Mouse (Mus musculus) intestine, embryonic 14.5 days (tissue): ENCODE measurements around the gene 4921507P07Rik. TPM values are rescaled to one million over a fixed set of nuclear protein-coding genes. Genes with fewer than 3 reads are reported as not detected.

Experiments used
- ATAC-seq: fragments of 200-750 bp; cut with Nextera tagmentation; replicated peaks from 2 replicates; pipeline ENCODE4 v1.8.0; 2017; ENCODE audit warnings: low read depth, moderate number of reproducible peaks, moderate TSS enrichment, moderate library complexity; ENCODE audit not compliant: low FRiP score, low TSS enrichment
- DNase-seq: peaks from one replicate; pipeline ENCODE4 v3.0.0-alpha.2; 2018; ENCODE audit warnings: low spot score
- H3K27ac ChIP-seq: fragments of 300-500 bp; sonication (generic); 2 replicates; pipeline ENCODE4 v1.5.1; 2014; ENCODE audit warnings: low read depth, mild to moderate bottlenecking, control low read depth
- H3K27me3 ChIP-seq: fragments of 300-500 bp; sonication (generic); replicated peaks from 2 replicates; pipeline ENCODE4 v1.6.1; 2014; ENCODE audit warnings: low read length, control low read depth; ENCODE audit not compliant: control insufficient read depth, insufficient read depth
- H3K36me3 ChIP-seq: fragments of 300-500 bp; sonication (generic); 2 replicates; pipeline ENCODE4 v1.6.1; 2014; ENCODE audit warnings: low read length, control low read depth; ENCODE audit not compliant: control insufficient read depth, insufficient read depth
- H3K4me1 ChIP-seq: fragments of 300-500 bp; sonication (generic); replicated peaks from 2 replicates; pipeline ENCODE4 v1.6.1; 2014; ENCODE audit warnings: low read length, control low read depth, mixed read lengths; ENCODE audit not compliant: control insufficient read depth, insufficient read depth
- H3K4me2 ChIP-seq: fragments of 300-500 bp; sonication (generic); 2 replicates; pipeline ENCODE4 v1.6.1; 2014; ENCODE audit warnings: low read length
- H3K4me3 ChIP-seq: fragments of 300-500 bp; sonication (generic); 2 replicates; pipeline ENCODE4 v1.5.1; 2014; ENCODE audit warnings: low read depth, low read length, control low read depth, mixed read lengths
- H3K9ac ChIP-seq: fragments of 300-500 bp; sonication (generic); 2 replicates; pipeline ENCODE4 v1.6.1; 2014; ENCODE audit warnings: mild to moderate bottlenecking, low read length
- H3K9me3 ChIP-seq: fragments of 300-500 bp; sonication (generic); 2 replicates; pipeline ENCODE4 v1.6.1; 2016; ENCODE audit warnings: low read length, control low read depth; ENCODE audit not compliant: control insufficient read depth
- WGBS: fragments of 180-500 bp; shearing (Covaris S2); extraction: QIAGEN DNeasy Blood & Tissue Kit; methylation state at CpG from one replicate; pipeline ENCODE4 v1.1.7; 2014; 5-methylcytosine and 5-hydroxymethylcytosine counted together
- microRNA-seq: library from miRNA; unstranded; fragments of <30 nt; microRNA quantifications from one replicate; pipeline ENCODE4, GENCODE M21; 2016
- polyA plus RNA-seq: library from polyadenylated mRNA; unstranded; fragments of >200 nt; fragmentation: Nextera tagmentation; extraction: Ambion mirVana; gene quantifications from 2 replicates; pipeline ENCODE4 v1.2.1, GENCODE M21; 2014

The 4921507P07Rik gene
- polyA plus RNA-seq, 1 experiment from 2014 or later, result 0.69 TPM

- Histone ChIP-seq H3K4me2 (no peak overlapping the region), H3K9ac (no peak overlapping the region), H3K9me3 (no peaks in the 10 kb centered on the region), H3K27me3 (no peaks in the 10 kb centered on the region), H3K4me1 (peaks cover 10% of the 10 kb centered on the region; the same call in 1 of the 2 replicates), H3K36me3 (no peaks in the 10 kb centered on the region), H3K27ac (no peak overlapping the region), H3K4me3 (no peak overlapping the region)
- ATAC-seq (no peak), DNase-seq (no peak)
- WGBS, result 83% methylated on average over 3 of the region's 3 CpGs
These were observed 65.4 kb downstream of the 4921507P07Rik start for GRCm38 (mm10) chr6:50531003-50531402.

GRCm38 (mm10) chr6:50529194-50529593 is 67.2 kb downstream of the 4921507P07Rik start:
- Histone ChIP-seq H3K9ac (no peak overlapping the region), H3K27ac (no peak overlapping the region), H3K4me2 (no peak overlapping the region), H3K4me3 (no peak overlapping the region), H3K4me1 (peaks cover 10% of the 10 kb centered on the region; the same call in 1 of the 2 replicates), H3K27me3 (no peaks in the 10 kb centered on the region), H3K36me3 (no peaks in the 10 kb centered on the region), H3K9me3 (no peaks in the 10 kb centered on the region)
- WGBS, result 88% methylated on average over 11 of the region's 11 CpGs
- DNase-seq, result no peak
- no peak for ATAC-seq

- Histone ChIP-seq H3K4me2 (no peak overlapping the region), H3K27ac (no peak overlapping the region), H3K4me3 (no peak overlapping the region), H3K27me3 (no peaks in the 10 kb centered on the region), H3K9me3 (no peaks in the 10 kb centered on the region), H3K9ac (no peak overlapping the region), H3K4me1 (peaks cover 10% of the 10 kb centered on the region; the same call in 1 of the 2 replicates), H3K36me3 (no peaks in the 10 kb centered on the region)
- ATAC-seq (no peak), DNase-seq (no peak)
- 78% methylated on average over 9 of the region's 9 CpGs for WGBS
These were observed 69.0 kb downstream of the 4921507P07Rik start for GRCm38 (mm10) chr6:50527416-50527815.

GRCm38 (mm10) chr6:50526597-50527024 is 69.8 kb downstream of the 4921507P07Rik start:
- Histone ChIP-seq H3K4me1 (peaks cover 10% of the 10 kb centered on the region; the same call in 1 of the 2 replicates), H3K36me3 (no peaks in the 10 kb centered on the region), H3K4me3 (no peak overlapping the region), H3K27ac (no peak overlapping the region), H3K27me3 (no peaks in the 10 kb centered on the region), H3K4me2 (no peak overlapping the region), H3K9ac (no peak overlapping the region), H3K9me3 (no peaks in the 10 kb centered on the region)
- 0 out of 2 replicates have a peak, but pooled peaks have one; percentile 68 for ATAC-seq
- 25% methylated on average over 7 of the region's 7 CpGs for WGBS
- peak; percentile 79 for DNase-seq

- DNase-seq, result no peak
- no peak for ATAC-seq
These were observed 70.6 kb downstream of the 4921507P07Rik start for GRCm38 (mm10) chr6:50525846-50526245.

GRCm38 (mm10) chr6:50524261-50524896 is 72.1 kb downstream of the 4921507P07Rik start:
- Histone ChIP-seq H3K27ac (no peak overlapping the region), H3K4me1 (0 out of 2 replicates have a peak, but pooled peaks cover 5% of the 10 kb centered on the region), H3K4me3 (no peak overlapping the region), H3K4me2 (no peak overlapping the region), H3K9ac (no peak overlapping the region), H3K9me3 (no peaks in the 10 kb centered on the region), H3K36me3 (no peaks in the 10 kb centered on the region), H3K27me3 (no peaks in the 10 kb centered on the region)
- DNase-seq (no peak), ATAC-seq (no peak)
- 88% methylated on average over 10 of the region's 10 CpGs for WGBS

More at GRCm38 (mm10) chr6:50525846-50526245, 70.6 kb downstream of the 4921507P07Rik start:
- no peak overlapping the region for H3K4me2 ChIP-seq
- no peaks in the 10 kb centered on the region for H3K27me3 ChIP-seq
- H3K9ac ChIP-seq, result no peak overlapping the region
- no peak overlapping the region for H3K27ac ChIP-seq
- no peaks in the 10 kb centered on the region for H3K9me3 ChIP-seq
- H3K4me3 ChIP-seq, result no peak overlapping the region
- peaks cover 10% of the 10 kb centered on the region; the same call in 1 of the 2 replicates for H3K4me1 ChIP-seq
- no peaks in the 10 kb centered on the region for H3K36me3 ChIP-seq
- 87% methylated on average over 8 of the region's 8 CpGs for WGBS

Small RNA genes within 50 kb of the gene (microRNA-seq; reads per million reads assigned to microRNA genes)
- gene Mir6371, result not detected

Other genes starting within 250 kb of the 4921507P07Rik start
- 10.1 and 10.4 TPM in 2 replicates for gene Osbpl3, start 140.4 kb downstream of the 4921507P07Rik start, polyA plus RNA-seq
- 66.5 and 78.7 TPM in 2 replicates for gene Cycs, start 30.1 kb downstream of the 4921507P07Rik start, polyA plus RNA-seq
- gene Npvf, start 57.8 kb upstream of the 4921507P07Rik start, polyA plus RNA-seq, result not detected in 2 replicates